Mouse (Mus musculus) lung, postnatal 25 days (tissue): ENCODE data around the gene Efna5.

Experiments
- DNase-seq: peaks from one replicate; pipeline ENCODE4 v3.0.0; 2022; ENCODE audit warnings: low spot score

Gene Efna5

DNA sequence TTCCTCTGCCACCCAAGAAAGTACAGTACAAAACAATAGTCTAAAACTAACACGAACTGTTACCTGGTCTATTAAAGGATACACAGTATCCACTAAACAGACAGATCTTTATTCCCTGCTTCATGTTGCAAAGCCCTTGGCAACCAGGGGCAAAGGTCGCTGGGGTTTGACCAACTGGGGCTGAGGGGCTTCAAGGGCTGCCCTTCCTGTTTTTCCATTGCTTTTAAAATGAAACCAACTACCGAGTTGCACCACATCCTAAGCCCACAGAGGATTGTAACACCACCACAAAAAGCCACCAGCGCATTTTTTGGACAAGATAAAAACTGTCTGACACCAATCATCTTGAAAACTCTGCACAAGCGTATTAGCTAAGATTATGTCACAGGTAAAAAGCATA lies 276.8 kb downstream of the Efna5 start:
- DNase-seq, result no peak

DNA sequence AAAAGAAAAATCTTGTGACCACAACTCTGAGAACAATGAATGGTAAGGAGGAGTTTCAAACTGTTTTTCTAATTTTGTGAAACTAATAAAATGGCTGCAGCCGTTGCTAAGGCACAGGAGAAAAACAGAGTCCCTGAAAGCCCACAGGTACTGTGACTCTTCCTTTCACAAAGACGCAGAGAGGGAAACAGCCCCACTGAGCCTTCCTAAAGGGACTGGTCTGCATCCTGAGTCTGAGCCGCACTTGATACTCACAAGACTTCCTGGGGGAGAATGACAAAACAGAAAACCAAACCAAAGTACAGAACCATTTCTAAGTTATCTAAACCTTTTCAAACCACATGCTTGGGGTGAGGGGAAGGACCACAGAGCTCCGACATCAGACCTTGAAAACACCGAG lies 277.5 kb downstream of the Efna5 start:
- no peak for DNase-seq

DNA sequence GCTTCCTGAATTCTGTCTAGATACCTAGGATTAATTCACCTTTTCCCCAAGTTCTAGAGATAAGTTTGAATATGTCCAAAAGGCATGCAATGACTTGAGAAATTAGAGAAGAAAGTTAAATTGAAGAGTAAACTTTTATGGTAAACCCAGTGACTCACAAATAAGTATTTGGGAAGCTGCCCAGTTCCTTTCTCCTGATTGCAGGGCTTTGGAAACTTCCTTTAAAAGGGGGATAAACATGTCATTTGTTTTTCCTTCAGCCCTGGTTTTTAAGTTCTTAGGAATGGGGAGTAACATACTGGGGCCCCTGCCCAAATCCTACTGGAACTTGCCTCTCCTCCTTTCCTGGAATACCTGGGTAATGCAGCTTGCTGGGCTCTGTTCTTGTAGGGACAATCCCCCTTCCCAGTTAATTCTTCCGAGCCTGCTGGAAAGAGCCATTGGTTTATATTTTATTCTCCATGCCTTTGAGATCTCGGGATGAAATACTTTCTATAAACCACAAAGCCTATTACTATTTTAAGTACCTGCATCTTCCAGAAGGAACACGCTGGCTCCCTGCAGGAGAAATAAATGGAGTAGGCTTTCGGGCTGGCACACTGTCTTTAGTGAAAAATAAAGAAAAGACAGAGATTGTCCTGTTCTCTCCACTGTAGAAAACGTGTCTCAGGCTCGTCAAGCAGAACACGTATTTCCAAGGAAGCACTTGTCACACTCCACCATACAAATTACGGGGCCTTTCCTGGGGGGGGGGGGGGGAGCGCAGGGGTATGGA lies 282.2 kb downstream of the Efna5 start:
- no peak for DNase-seq

DNA sequence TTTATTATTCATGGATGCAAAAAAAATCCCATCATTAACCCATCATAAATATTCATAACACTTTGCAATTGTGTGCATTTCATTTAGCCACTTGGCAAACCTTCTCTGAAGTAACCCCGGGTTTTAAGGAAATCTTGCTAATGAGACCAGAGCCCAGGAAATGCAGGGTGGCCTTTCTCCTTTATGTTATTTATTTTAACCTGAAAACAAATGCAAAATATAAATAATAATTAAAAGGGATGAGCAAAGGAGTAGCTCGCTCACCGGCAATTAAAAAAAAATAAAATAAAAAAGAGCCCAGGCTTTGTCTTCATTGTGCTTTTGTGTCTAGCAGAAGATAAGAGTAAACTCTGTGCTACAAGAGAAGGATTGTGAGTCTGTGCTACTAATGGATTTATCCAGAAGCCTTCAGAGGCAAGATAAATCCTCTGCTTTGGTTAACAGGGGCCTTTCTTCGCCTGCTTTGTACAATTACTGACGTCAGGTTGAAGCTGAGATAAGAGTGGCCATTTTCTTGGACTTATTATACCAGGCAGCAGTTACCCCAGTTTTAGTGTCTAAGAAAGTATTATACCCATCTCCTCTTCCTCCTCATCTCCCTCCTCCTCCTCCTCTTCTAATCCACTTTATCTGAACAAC lies 288.6 kb downstream of the Efna5 start:
- DNase-seq, result no peak

DNA sequence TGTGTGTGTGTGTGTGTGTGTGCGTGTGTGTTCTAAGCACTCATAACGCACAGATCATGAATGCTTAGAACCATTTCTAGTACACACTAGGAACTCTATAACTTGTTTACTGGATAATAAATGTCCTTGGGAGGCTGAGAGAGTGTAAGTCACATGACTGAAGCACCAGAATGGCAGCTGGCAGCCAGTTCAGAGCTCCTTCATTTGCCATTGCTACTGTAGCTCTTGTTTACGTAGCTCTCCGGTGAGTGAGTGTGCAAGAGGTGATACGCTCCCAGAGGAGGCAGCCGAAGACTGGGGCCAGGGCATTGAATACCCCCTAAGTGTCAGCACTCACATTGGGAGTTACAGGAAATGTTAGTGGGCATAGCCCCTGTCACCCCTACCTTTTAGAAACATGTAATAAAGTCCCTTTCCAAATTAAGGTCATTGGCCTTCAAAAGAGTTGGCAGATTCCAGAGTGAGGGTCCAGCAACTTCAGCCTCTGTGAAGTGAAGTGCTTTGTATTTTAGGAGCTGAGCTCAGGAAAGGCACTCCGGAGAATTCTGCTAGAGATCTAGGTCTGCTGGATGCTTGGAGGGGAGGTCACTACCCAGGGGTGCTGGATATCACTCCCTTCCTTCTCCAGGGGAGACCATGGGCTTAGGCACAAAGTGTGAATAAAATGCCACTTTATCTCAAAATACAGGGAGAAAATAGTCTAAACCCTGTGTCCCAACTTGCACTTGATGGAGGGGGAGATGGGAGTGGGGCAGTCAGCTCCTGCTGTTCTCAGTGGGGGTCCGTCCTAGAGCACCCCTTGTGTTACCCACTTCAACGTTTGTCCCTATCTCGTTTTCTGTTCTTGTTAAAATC lies 289.3 kb downstream of the Efna5 start:
- no peak for DNase-seq

DNA sequence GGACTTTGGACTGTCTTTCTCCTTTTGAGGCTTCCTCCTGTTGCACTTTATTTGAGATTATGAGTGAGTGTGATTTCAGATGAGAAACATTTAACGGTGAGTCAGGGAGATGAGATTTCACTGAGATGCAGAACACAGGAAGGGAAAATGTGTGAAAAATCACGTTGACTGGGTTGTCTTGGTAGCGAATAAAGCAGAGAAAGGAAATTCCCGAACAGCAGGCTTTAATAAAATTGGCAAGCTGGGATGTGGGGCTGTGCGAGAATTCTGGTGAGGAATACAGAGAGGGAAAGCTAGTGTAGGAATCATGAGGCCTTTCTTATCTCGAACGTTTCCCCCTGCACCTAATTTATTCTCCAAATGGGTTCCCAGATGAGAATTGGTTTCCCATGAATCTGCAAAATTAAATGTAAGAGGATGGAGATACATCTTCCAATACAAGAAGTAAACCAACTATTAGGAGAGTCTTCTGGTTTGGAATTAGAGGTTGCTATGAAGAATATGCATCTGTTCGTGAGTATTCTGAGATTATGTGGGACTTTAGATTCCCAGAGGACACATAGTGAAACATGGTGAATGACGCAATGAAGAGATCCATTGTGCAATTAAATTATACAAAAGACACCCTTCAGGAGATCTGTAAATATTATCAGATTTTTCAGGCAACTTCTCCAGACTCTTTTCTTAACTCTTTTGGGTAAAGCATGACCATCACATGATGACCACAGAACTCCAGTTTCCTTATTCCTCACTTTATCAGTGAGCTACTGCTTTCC lies 290.2 kb downstream of the Efna5 start:
- DNase-seq, result no peak

DNA sequence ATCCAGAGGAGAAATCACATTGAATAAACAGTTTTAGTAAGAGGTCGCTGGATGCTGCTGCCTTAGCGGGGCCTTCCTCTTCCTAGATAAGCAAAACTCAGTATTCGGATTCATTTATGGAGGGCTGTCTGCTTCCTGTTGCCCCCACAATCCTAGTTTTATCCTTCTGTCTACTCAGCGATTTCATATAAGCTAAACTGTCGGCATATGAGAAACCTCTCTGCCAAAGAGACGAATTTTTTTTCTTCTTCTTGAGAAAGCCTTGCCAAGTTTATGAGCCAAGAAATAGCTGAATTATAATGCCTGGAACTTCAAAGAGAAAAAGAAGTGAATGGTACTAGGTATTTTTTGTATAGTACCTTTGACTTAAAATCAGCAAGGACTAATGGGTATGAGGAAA lies 301.0 kb downstream of the Efna5 start:
- DNase-seq, result no peak

DNA sequence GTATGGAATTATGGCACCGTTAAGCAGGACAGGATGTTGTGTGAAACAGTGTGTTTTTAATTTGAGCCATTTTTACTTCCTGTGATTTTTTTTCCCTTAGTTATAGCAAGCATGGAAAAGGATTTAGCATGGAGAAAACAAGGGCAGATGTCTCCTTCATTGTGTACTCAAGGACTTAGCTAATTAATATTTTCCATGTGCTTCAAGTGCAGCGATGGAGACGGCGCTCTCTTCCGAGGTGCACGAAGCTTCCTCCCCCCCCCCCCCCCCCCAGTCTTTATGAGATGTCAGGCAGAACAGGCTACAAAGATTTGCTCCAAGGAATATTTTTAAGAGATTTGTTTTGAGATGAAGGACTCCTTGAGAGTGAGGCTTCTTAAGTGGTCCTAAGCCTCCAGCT lies 301.5 kb downstream of the Efna5 start:
- DNase-seq, result no peak

DNA sequence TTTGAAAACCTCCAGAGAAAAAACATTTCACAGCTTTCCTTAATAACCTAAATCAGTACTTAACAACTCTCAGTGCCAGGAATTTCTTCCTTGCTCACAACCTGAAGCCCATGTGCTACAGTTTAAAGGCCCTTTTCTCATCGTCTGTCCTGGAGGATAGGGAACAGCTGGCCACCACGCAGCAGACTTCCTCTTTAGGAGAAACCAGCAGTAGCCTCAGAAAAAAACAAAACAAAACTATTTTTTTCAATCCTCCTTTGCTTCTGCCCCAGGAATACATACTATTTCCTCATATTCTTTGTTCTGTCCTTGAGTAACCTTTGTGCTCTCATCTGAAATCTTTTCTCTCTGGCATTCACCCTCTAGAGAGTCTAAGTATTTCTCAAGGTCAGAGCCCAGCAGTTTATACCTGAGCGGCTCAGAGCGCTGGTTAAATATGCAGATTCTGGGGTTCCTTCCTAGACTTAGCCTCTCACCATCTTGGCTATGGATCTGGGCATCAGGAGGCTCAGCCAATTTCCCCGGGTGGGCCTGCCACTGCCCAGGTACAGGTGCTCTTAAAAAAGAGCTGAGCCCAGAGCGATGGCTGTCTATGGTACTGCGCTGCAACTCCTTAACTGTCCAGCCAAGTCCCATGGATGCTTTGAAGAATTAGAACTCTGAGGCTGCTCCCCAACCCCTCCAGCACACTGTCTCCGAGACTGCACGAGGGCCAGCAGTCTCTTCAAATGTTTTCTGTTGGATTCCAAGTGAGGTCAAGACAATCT lies 306.4 kb downstream of the Efna5 start:
- no peak for DNase-seq

DNA sequence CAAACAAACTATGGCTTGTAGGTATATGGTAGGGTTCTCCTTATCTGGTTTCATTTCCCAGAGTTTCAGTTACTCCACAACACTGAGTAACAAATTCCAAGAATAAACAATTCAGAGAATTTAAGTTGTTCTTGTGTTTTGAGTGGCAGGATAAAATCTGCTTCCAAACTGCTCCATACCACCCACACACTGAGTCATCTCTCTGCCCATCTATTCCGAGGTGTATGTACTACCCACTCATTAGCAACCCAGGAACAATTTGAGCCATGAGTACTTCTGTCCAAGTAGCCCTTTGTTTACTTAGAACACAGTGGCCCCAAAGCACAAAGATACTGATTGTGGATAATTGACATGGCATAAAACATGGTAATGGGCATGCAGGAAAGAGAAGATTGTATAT lies 311.0 kb downstream of the Efna5 start:
- no peak for DNase-seq

DNA sequence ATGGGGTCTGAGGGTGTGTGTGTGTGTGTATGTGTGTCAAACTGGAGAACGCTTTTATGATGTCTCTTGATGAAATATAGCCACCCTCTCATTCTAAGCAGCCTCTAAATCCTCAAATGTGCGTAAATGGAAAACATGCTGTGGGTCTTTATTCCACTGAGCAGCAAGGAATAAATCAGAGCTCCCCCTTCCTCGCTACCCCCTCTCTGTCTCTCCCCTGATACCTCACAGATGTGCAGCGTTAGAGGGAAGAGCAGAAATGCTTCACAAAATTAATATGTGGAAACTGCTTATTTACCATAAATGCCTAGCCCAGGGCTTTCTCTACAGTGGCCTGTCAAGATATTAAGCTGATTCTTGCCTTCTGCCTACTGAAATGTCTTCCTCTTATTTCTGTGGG lies 313.1 kb downstream of the Efna5 start:
- no peak for DNase-seq

DNA sequence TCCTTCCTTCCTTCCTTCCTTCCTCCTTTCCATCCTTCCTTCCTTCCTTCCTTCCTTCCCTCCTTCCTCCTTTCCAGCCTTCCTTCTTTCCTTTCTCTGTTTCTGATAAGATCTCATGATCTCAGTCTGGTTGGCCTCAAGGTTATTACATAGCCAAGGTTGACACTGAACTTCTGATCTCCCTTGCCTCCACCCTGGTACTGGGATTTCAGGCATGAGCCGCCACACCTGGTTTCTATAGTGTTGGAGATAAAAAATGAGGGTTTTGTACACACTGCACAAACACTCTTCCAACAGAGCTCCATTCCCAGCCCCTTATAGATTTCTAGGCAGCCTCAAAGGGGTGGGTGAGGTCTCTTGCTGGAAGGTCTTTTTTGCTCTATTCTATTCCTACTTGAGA lies 315.5 kb downstream of the Efna5 start:
- no peak for DNase-seq

DNA sequence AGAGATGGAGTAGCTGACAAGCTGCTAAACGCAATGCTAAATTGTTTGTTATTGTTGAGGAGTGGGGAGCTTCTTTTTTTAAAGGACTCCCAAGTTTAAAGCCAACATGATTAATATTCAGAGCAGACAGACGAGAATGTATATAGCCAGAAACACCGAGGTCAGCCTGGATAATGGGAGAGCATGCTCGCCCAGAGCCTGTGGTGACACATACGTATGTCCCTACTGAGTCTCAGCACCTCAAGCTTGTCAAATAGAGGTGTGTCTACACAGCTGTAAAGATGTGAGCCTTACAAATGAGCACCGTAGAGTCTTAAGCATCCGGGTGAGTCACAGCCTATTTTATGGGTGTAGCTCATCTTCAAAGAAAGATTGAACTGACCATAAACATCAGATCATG lies 318.7 kb downstream of the Efna5 start:
- no peak for DNase-seq

DNA sequence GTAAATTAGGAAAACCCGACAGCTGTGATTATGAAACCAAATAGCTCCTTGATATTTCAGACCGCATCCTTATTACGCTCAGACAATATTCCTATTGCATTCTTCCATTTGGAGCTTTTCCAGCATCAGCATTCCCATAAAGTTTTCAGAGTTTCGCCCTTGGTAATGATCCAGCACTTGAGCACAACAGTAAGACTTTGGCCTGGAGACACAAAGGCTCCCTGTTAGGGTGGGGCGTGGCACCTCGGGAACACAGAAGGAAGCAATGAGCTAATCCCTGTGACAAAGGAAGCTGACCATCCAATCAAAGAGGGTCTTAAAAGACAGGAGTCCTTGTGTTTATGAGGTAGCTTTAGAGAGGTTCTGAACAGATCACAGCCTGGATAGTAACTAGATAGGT lies 323.9 kb downstream of the Efna5 start:
- no peak for DNase-seq
